Mouse (Mus musculus): ENCODE measurements around the gene Aldh1l1. TPM values are rescaled to one million over a fixed set of nuclear protein-coding genes. Genes with fewer than 3 reads are reported as not detected.

The Aldh1l1 gene
- polyA plus RNA-seq, 1 experiment: 47.0 TPM

- DNase-seq (ENCODE audit: low read depth): no peak
These were observed 21.2 kb downstream of the Aldh1l1 start for GRCm38 (mm10) chr6:90507443-90507842.

- DNase-seq (ENCODE audit: low read depth): no peak
These were observed 22.0 kb downstream of the Aldh1l1 start for GRCm38 (mm10) chr6:90508197-90508624.

GRCm38 (mm10) chr6:90509085-90509484 is 22.9 kb downstream of the Aldh1l1 start:
- DNase-seq (ENCODE audit: low read depth): no peak

- no peak for DNase-seq (ENCODE audit: low read depth)
These were observed 26.2 kb downstream of the Aldh1l1 start for GRCm38 (mm10) chr6:90512416-90512815.

- no peak for DNase-seq (ENCODE audit: low read depth)
These were observed 27.0 kb downstream of the Aldh1l1 start for GRCm38 (mm10) chr6:90513074-90513856.

- no peak for DNase-seq (ENCODE audit: low read depth)
These were observed 28.1 kb downstream of the Aldh1l1 start for GRCm38 (mm10) chr6:90514369-90514768.

- DNase-seq (ENCODE audit: low read depth): no peak
These were observed 28.7 kb downstream of the Aldh1l1 start for GRCm38 (mm10) chr6:90514883-90515405.

- no peak for DNase-seq (ENCODE audit: low read depth)
These were observed 32.7 kb downstream of the Aldh1l1 start for GRCm38 (mm10) chr6:90518892-90519291.

- no peak for DNase-seq (ENCODE audit: low read depth)
These were observed 33.1 kb downstream of the Aldh1l1 start for GRCm38 (mm10) chr6:90519375-90519774.

GRCm38 (mm10) chr6:90526406-90526805 is 40.2 kb downstream of the Aldh1l1 start:
- DNase-seq (ENCODE audit: low read depth): no peak

- no peak for DNase-seq (ENCODE audit: low read depth)
These were observed 43.3 kb downstream of the Aldh1l1 start for GRCm38 (mm10) chr6:90529461-90530046.

GRCm38 (mm10) chr6:90532575-90533190 is 46.5 kb downstream of the Aldh1l1 start:
- DNase-seq (ENCODE audit: low read depth): no peak

GRCm38 (mm10) chr6:90533505-90533904 is 47.3 kb downstream of the Aldh1l1 start:
- no peak for DNase-seq (ENCODE audit: low read depth)

GRCm38 (mm10) chr6:90534701-90535475 is 48.7 kb downstream of the Aldh1l1 start:
- DNase-seq (ENCODE audit: low read depth): no peak

- DNase-seq (ENCODE audit: low read depth): no peak
These were observed 50.6 kb downstream of the Aldh1l1 start for GRCm38 (mm10) chr6:90536824-90537223.

GRCm38 (mm10) chr6:90537941-90538340 is 51.7 kb downstream of the Aldh1l1 start:
- no peak for DNase-seq (ENCODE audit: low read depth)

GRCm38 (mm10) chr6:90539271-90539670 is 53.0 kb downstream of the Aldh1l1 start:
- DNase-seq (ENCODE audit: low read depth): no peak

GRCm38 (mm10) chr6:90540520-90540919 is 54.3 kb downstream of the Aldh1l1 start:
- no peak for DNase-seq (ENCODE audit: low read depth)

GRCm38 (mm10) chr6:90541367-90541772 is 55.1 kb downstream of the Aldh1l1 start:
- no peak for DNase-seq (ENCODE audit: low read depth)

GRCm38 (mm10) chr6:90544433-90544832 is 58.2 kb downstream of the Aldh1l1 start:
- DNase-seq (ENCODE audit: low read depth): no peak

GRCm38 (mm10) chr6:90546274-90546673 is 60.0 kb downstream of the Aldh1l1 start:
- DNase-seq (ENCODE audit: low read depth): no peak

GRCm38 (mm10) chr6:90547041-90547440 is 60.8 kb downstream of the Aldh1l1 start:
- DNase-seq (ENCODE audit: low read depth): no peak
